Mouse (Mus musculus) testis, postnatal 14 days (tissue): ENCODE results near the gene Stk11.

Source experiments
- DNase-seq: peaks from one replicate; pipeline ENCODE4 v3.0.0; 2021; ENCODE audit warnings: low spot score

The Stk11 gene

GRCm38 (mm10) chr10:80115290-80115943 is at the start of gene Stk11:
Stk11 (plus strand) TSS chr10:80115803.
- peak; percentile 100 for DNase-seq

- no peak for DNase-seq
These were observed 46.4 kb upstream of the Stk11 start for GRCm38 (mm10) chr10:80069251-80069650.

- DNase-seq: no peak
These were observed 45.6 kb upstream of the Stk11 start for GRCm38 (mm10) chr10:80069948-80070450.

GRCm38 (mm10) chr10:80070837-80071515 is 44.6 kb upstream of the Stk11 start:
- DNase-seq: peak; percentile 70

- DNase-seq: no peak
These were observed 44.1 kb upstream of the Stk11 start for GRCm38 (mm10) chr10:80071516-80071900.

GRCm38 (mm10) chr10:80072623-80073489 is 42.7 kb upstream of the Stk11 start:
- DNase-seq: no peak

GRCm38 (mm10) chr10:80074813-80075601 is 40.6 kb upstream of the Stk11 start:
- no peak for DNase-seq

GRCm38 (mm10) chr10:80075924-80076323 is 39.7 kb upstream of the Stk11 start:
- no peak for DNase-seq

GRCm38 (mm10) chr10:80076386-80076785 is 39.2 kb upstream of the Stk11 start:
- no peak for DNase-seq

- DNase-seq: no peak
These were observed 38.3 kb upstream of the Stk11 start for GRCm38 (mm10) chr10:80077312-80077711.

- no peak for DNase-seq
These were observed 37.2 kb upstream of the Stk11 start for GRCm38 (mm10) chr10:80078366-80078765.

GRCm38 (mm10) chr10:80080396-80081070 is 35.1 kb upstream of the Stk11 start:
- no peak for DNase-seq

GRCm38 (mm10) chr10:80081075-80081474 is 34.5 kb upstream of the Stk11 start:
- no peak for DNase-seq

- DNase-seq: no peak
These were observed 30.7 kb upstream of the Stk11 start for GRCm38 (mm10) chr10:80084817-80085487.

GRCm38 (mm10) chr10:80086847-80087246 is 28.8 kb upstream of the Stk11 start:
- DNase-seq: no peak

GRCm38 (mm10) chr10:80087483-80087882 is 28.1 kb upstream of the Stk11 start:
- DNase-seq: no peak

- no peak for DNase-seq
These were observed 26.5 kb upstream of the Stk11 start for GRCm38 (mm10) chr10:80089146-80089545.

GRCm38 (mm10) chr10:80091527-80091926 is 24.1 kb upstream of the Stk11 start:
- DNase-seq: no peak

- DNase-seq: no peak
These were observed 22.9 kb upstream of the Stk11 start for GRCm38 (mm10) chr10:80092690-80093089.

GRCm38 (mm10) chr10:80094085-80094484 is 21.5 kb upstream of the Stk11 start:
- no peak for DNase-seq

GRCm38 (mm10) chr10:80094684-80095083 is 20.9 kb upstream of the Stk11 start:
- DNase-seq: no peak
